Mouse (Mus musculus) megakaryocyte, embryonic 14.5 days (primary cell): ENCODE data around the gene Olfr488. TPM values are rescaled to one million over a fixed set of nuclear protein-coding genes. Genes with fewer than 3 reads are reported as not detected.
"Not testable (repeated sequence)": the region's sequence is repeated elsewhere in the genome, so short reads cannot be mapped to it uniquely, and the experiment has no call there.

ENCODE experiments used
- H3K27me3 ChIP-seq: replicated peaks from 2 replicates; pipeline ENCODE3; 2012; ENCODE audit warnings: inconsistent platforms
- H3K36me3 ChIP-seq: replicated peaks from 2 replicates; pipeline ENCODE3; 2012; ENCODE audit warnings: low read length, inconsistent platforms, mixed read lengths
- H3K4me1 ChIP-seq: 2 replicates; pipeline ENCODE4 v1.6.1; 2012; ENCODE audit warnings: inconsistent platforms
- H3K4me3 ChIP-seq: replicated peaks from 2 replicates; pipeline ENCODE3; 2012; ENCODE audit warnings: moderate library complexity, mild to moderate bottlenecking, inconsistent platforms
- H3K9me3 ChIP-seq: 2 replicates; pipeline ENCODE4 v1.6.1; 2012; ENCODE audit warnings: inconsistent platforms
- FLI1 ChIP-seq: IDR thresholded peaks from 2 replicates; pipeline ENCODE4 v1.6.1; 2012; ENCODE audit warnings: low read length, inconsistent platforms, mixed read lengths
- GATA1 ChIP-seq: IDR thresholded peaks from 3 replicates; pipeline ENCODE4 v1.6.1; 2012; ENCODE audit warnings: mixed read lengths, low read length, inconsistent platforms, borderline replicate concordance
- polyA plus RNA-seq: library from polyadenylated mRNA; stranded (reverse); fragments of >175 nt; gene quantifications from 2 replicates; pipeline ENCODE4 v1.2.3, GENCODE M21; 2012; ENCODE audit warnings: low replicate concordance; ENCODE audit not compliant: insufficient read depth

Gene Olfr488
- not detected in 2 replicates for polyA plus RNA-seq

GRCm38 (mm10) chr7:108258247-108258646 lies at the start of gene Olfr488:
Gene Olfr488 (minus strand): TSS chr7:108258347.
- Histone ChIP-seq H3K4me1 (no peaks in the 10 kb centered on the region), H3K9me3 (no peaks in the 10 kb centered on the region), H3K36me3 (no peaks in the 10 kb centered on the region), H3K27me3 (no peaks in the 10 kb centered on the region), H3K4me3 (no peak within 1 kb of the TSS)
- TF ChIP-seq FLI1 = no peak
- TF ChIP-seq GATA1 = no peak

- TF ChIP-seq GATA1 (no peak), FLI1 (no peak)
- Histone ChIP-seq H3K9me3 (peaks cover 3% of the 10 kb centered on the region; the same call in 1 of the 2 replicates), H3K36me3 (no peaks in the 10 kb centered on the region), H3K4me1 (no peaks in the 10 kb centered on the region), H3K4me3 (no peak within 1 kb of the TSS), H3K27me3 (no peaks in the 10 kb centered on the region)
Measured at GRCm38 (mm10) chr7:108288834-108289233, 30.7 kb upstream of the Olfr488 start, which contains the start of gene Olfr490. Gene Olfr490 (minus strand): TSS chr7:108288934.

- Histone ChIP-seq H3K4me1 (no peaks in the 10 kb centered on the region), H3K4me3 (no peak overlapping the region), H3K36me3 (no peaks in the 10 kb centered on the region), H3K9me3 (0 out of 2 replicates have a peak, but pooled peaks cover 2% of the 10 kb centered on the region), H3K27me3 (no peaks in the 10 kb centered on the region)
- TF ChIP-seq FLI1 = no peak
- no peak for TF ChIP-seq GATA1
Measured at GRCm38 (mm10) chr7:108233551-108233950, 24.6 kb downstream of the Olfr488 start.

GRCm38 (mm10) chr7:108214536-108214935 lies 43.6 kb downstream of the Olfr488 start, which contains the start of gene Olfr487:
Gene Olfr487 (minus strand): TSS chr7:108214636.
- H3K27me3 ChIP-seq, H3K36me3 ChIP-seq, H3K4me1 ChIP-seq: not testable (repeated sequence)

More at GRCm38 (mm10) chr7:108214536-108214935, 43.6 kb downstream of the Olfr488 start, which contains the start of gene Olfr487:
- not testable (repeated sequence) for H3K4me3 ChIP-seq, H3K9me3 ChIP-seq

Other genes starting within 250 kb of the Olfr488 start
- not detected in 2 replicates for gene Olfr478, start 224.4 kb downstream of the Olfr488 start, polyA plus RNA-seq
- gene Olfr479, start 207.7 kb downstream of the Olfr488 start, polyA plus RNA-seq = not detected in 2 replicates
- not detected in 2 replicates for gene Olfr480, start 191.0 kb downstream of the Olfr488 start, polyA plus RNA-seq
- gene Olfr481, start 178.5 kb downstream of the Olfr488 start, polyA plus RNA-seq = 0.02 TPM in 1 of 2 replicates, not detected in the other
- not detected in 2 replicates for gene Olfr482, start 160.8 kb downstream of the Olfr488 start, polyA plus RNA-seq
- gene Olfr483, start 157.5 kb downstream of the Olfr488 start, polyA plus RNA-seq = not detected in 2 replicates
- not detected in 2 replicates for gene Olfr484, start 130.9 kb downstream of the Olfr488 start, polyA plus RNA-seq
- not detected in 2 replicates for gene Olfr485, start 98.5 kb downstream of the Olfr488 start, polyA plus RNA-seq
- gene Olfr486, start 85.6 kb downstream of the Olfr488 start, polyA plus RNA-seq = not detected in 2 replicates
- not detected in 2 replicates for gene Olfr487, start 43.7 kb downstream of the Olfr488 start, polyA plus RNA-seq
- gene Olfr490, start 30.6 kb upstream of the Olfr488 start, polyA plus RNA-seq = not detected in 2 replicates
- gene Olfr491, start 55.1 kb upstream of the Olfr488 start, polyA plus RNA-seq = not detected in 2 replicates
- not detected in 2 replicates for gene Olfr492, start 65.3 kb upstream of the Olfr488 start, polyA plus RNA-seq
- gene Olfr493, start 88.6 kb upstream of the Olfr488 start, polyA plus RNA-seq = not detected in 2 replicates
- gene Olfr494, start 107.0 kb upstream of the Olfr488 start, polyA plus RNA-seq = not detected in 2 replicates
- gene Olfr495, start 134.8 kb upstream of the Olfr488 start, polyA plus RNA-seq = not detected in 2 replicates
- not detected in 2 replicates for gene Olfr497, start 162.1 kb upstream of the Olfr488 start, polyA plus RNA-seq
- gene Olfr498, start 207.0 kb upstream of the Olfr488 start, polyA plus RNA-seq = not detected in 2 replicates